Mouse (Mus musculus) heart, postnatal 0 days (tissue): ENCODE measurements at regions not wholly inside any gene's neighbourhood (a gene's known extent, or its start where the extent isn't known, plus 50 kb on each side); places are given as distances from the start of the nearest gene placed in this dataset.

ENCODE experiments used
- CTCF ChIP-seq: IDR thresholded peaks from 2 replicates; pipeline ENCODE4 v1.5.1; 2016; ENCODE audit warnings: antibody characterized with exemption, control low read depth, low read depth
- EP300 ChIP-seq: IDR thresholded peaks from 2 replicates; pipeline ENCODE4 v1.6.1; 2016; ENCODE audit warnings: antibody characterized with exemption, low read depth

DNA sequence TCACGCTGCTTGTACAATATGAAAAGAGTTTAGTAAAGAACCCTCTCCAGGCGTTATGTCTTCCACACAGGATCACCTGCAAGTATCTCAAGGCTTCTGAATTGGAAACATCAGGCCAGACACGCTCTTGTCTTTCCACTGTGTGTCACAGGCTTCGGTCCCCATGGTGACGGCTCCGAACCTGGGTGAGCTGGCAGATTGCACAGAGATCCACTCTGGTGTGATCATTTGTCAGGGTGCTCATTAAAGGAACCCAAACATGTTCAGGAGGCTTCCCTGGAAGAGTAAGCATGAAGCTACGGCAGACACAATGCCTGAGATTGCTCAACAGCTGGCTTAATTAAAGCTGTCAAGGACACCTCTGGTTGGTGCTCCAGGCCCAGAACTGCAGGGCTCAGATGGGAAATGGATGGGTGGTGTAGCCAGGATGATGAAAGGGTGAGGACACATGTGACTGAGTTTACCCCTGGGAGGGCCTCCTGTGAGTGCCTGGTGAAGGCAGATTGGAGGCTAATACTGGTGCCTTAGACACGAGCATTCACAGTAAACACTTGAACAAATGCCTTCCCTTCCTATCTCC, 63.3 kb upstream of the Map1b start:
- TF ChIP-seq CTCF (no peak), EP300 (no peak)
